Mouse (Mus musculus): ENCODE results near the gene Pdgfra.

Gene Pdgfra

DNA sequence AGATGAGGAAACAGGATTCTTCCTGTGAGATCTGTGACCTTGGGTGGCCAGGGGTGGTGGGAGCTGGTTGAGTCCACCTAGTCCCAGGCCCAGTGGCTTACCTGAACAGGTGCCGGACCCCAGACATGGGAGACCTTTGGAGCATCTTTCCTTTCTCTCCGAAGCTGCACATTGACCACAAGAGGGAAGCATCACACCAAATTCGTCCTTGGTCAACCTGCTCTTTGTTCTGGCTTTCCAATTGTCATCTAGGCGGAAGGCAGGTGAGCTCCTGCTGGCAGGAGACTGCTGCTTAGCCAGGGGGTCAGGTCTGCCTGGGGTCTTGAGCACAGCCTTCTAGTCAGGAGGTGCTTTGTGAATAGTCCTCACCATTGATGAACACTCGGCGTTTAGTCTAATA lies 62.4 kb downstream of the Pdgfra start:
- peak; percentile 22 for DNase-seq (ENCODE audit: low read depth)

GRCm38 (mm10) chr5:75214929-75215328 lies 62.8 kb downstream of the Pdgfra start:
- no peak for DNase-seq (ENCODE audit: low read depth)

- no peak for DNase-seq (ENCODE audit: low read depth)
Observed at GRCm38 (mm10) chr5:75215678-75216256, 63.7 kb downstream of the Pdgfra start.

GRCm38 (mm10) chr5:75221610-75222009 lies 69.5 kb downstream of the Pdgfra start:
- no peak for DNase-seq (ENCODE audit: low read depth)

- no peak for DNase-seq (ENCODE audit: low read depth)
Observed at GRCm38 (mm10) chr5:75222491-75223265, 70.6 kb downstream of the Pdgfra start.

- peak; percentile 50 for DNase-seq (ENCODE audit: low read depth)
Observed at GRCm38 (mm10) chr5:75238363-75238762, 86.3 kb downstream of the Pdgfra start.

DNA sequence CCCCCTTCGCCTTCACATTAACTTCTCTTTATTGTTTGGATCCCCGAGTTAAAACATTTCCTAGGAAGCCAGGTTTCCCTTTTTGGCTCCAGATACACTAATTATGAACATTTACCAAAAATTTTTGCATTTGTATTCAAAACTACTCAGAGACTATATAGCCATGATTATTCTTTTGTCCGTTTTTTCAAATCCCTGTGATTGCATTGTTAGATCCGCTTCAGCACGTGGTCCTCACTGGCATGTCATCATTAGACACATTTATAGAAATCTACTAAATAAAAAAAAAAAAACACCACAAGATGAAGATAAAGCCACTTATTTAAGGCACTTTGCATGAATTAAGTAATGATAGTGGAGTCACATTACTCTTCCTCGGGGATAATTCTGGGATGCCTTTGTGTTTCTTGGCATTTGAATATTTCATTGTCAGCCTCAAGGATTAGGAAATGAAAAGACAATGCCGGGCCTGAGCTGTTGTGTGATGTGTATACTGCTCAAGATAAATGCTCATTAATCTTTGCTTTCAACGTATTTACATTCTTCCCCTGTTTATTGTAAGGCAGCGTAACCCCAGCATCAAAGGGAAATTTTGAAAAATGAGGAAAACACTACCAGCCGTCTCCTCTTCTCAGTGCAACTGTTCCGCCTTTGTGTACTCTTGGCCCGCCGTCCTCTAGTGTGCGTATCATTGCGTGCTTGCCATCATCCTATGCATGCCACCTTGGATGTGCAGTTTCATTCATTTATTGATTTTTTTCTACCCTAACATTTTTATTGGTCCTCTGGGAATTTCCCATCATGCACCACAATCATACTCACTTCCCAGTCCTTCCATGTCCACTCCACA lies 87.1 kb downstream of the Pdgfra start:
- DNase-seq (ENCODE audit: low read depth): no peak

DNA sequence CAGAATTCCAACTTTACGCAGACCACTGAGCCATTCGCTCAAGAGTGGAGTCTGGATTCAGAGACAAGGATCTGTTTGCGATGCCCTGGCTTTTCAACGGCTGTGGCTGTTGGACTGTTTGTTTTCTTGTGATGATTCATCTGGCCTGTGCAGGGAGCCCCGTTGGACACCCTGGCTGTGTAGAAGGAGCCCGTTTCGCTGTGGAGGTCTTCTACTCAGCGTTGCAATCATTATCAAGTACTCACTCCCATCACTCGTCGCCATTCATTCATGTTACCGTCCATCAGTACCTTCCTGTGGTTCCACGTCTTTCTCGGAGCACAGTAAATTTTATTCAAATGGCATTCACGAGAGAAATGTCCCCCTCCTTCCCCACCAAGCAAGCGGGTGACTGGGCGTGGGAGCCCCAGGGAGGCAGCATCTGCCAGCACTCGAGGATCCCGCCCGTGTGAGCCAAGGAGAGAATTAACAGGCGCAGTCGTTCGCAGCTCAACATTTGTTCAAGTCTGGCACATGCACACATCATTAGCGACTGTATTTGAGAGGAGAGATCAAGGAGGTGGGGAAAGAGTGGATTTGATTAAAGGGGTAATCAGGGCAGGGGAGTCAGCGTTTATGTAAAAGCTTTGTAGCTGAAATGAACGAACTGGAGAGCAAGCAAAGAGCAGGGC lies 95.1 kb downstream of the Pdgfra start:
- DNase-seq (ENCODE audit: low read depth): no peak

Measured in 416B (cell line).